Mouse (Mus musculus) forebrain, postnatal 0 days (tissue): ENCODE results near the gene Cd79a. TPM values are rescaled to one million over a fixed set of nuclear protein-coding genes. Genes with fewer than 3 reads are reported as not detected.

Experiments used
- ATAC-seq: fragments of 200-750 bp; cut with Nextera tagmentation; 2 replicates; pipeline ENCODE4 v1.8.0; 2017; ENCODE audit warnings: mild to moderate bottlenecking, moderate library complexity
- DNase-seq: peaks from one replicate; pipeline ENCODE4 v3.0.0-alpha.2; 2015
- H3K27ac ChIP-seq: fragments of 300-500 bp; sonication (generic); 2 replicates; pipeline ENCODE4 v1.5.1; 2014; ENCODE audit warnings: low read depth, mild to moderate bottlenecking, antibody characterized with exemption, low read length, moderate library complexity, mixed read lengths
- H3K27me3 ChIP-seq: fragments of 300-500 bp; sonication (generic); 2 replicates; pipeline ENCODE4 v1.6.1; 2014; ENCODE audit warnings: mild to moderate bottlenecking, low read length, mixed read lengths; ENCODE audit not compliant: insufficient read depth
- H3K36me3 ChIP-seq: fragments of 300-500 bp; sonication (generic); 2 replicates; pipeline ENCODE4 v1.6.1; 2014; ENCODE audit warnings: mild to moderate bottlenecking, moderate library complexity; ENCODE audit not compliant: insufficient read depth
- H3K4me1 ChIP-seq: fragments of 300-500 bp; sonication (generic); 2 replicates; pipeline ENCODE4 v1.6.1; 2014; ENCODE audit warnings: antibody characterized with exemption; ENCODE audit not compliant: insufficient read depth
- H3K4me2 ChIP-seq: fragments of 300-500 bp; sonication (generic); 2 replicates; pipeline ENCODE4 v1.6.1; 2014; ENCODE audit warnings: low read depth, mild to moderate bottlenecking, moderate library complexity
- H3K4me3 ChIP-seq: fragments of 300-500 bp; sonication (generic); 2 replicates; pipeline ENCODE4 v1.5.1; 2014; ENCODE audit warnings: low read depth, low read length, mixed read lengths
- H3K9ac ChIP-seq: fragments of 300-500 bp; sonication (generic); 2 replicates; pipeline ENCODE4 v1.6.1; 2014; ENCODE audit warnings: mild to moderate bottlenecking
- H3K9me3 ChIP-seq: fragments of 300-500 bp; sonication (generic); 2 replicates; pipeline ENCODE4 v1.6.1; 2016; ENCODE audit warnings: low read length
- CTCF ChIP-seq: sonication (generic); IDR thresholded peaks from 2 replicates; pipeline ENCODE4 v1.5.1; 2016; ENCODE audit warnings: antibody characterized with exemption, control low read depth, low read depth
- WGBS: fragments of 180-500 bp; shearing (Covaris S2); extraction: QIAGEN DNeasy Blood & Tissue Kit; methylation state at CpG from one replicate; pipeline ENCODE4 v1.1.7; 2014; 5-methylcytosine and 5-hydroxymethylcytosine counted together
- polyA plus RNA-seq: library from polyadenylated mRNA; unstranded; fragments of >200 nt; fragmentation: Nextera tagmentation; extraction: Ambion mirVana; gene quantifications from 2 replicates; pipeline ENCODE4 v1.2.1, GENCODE M21; 2015
- total RNA-seq: library from RNA; depleted of rRNA; stranded (reverse); fragments of >200 nt; gene quantifications from 2 replicates; pipeline ENCODE4 v1.2.3, GENCODE M21; 2014

The Cd79a gene
- total and polyA plus RNA-seq, 2 experiments from 2014 or later = 0.33 to 0.47 TPM

GRCm38 (mm10) chr7:24896269-24896668 lies 912 bp upstream of the Cd79a start:
- no peaks in the 10 kb centered on the region for H3K36me3 ChIP-seq
- H3K4me2 ChIP-seq = no peak overlapping the region
- H3K9me3 ChIP-seq = no peaks in the 10 kb centered on the region
- no peak for TF ChIP-seq CTCF
- no peak overlapping the region for H3K4me3 ChIP-seq
- no peak overlapping the region for H3K9ac ChIP-seq
- no peaks in the 10 kb centered on the region for H3K27me3 ChIP-seq
- DNase-seq = no peak
- no peak for ATAC-seq
- H3K4me1 ChIP-seq = no peaks in the 10 kb centered on the region
- H3K27ac ChIP-seq = no peak overlapping the region
- WGBS = 83% methylated on average over 8 of the region's 8 CpGs

- TF ChIP-seq CTCF = no peak
Measured at GRCm38 (mm10) chr7:24897959-24898358, 778 bp downstream of the Cd79a start.

GRCm38 (mm10) chr7:24901114-24901513 lies 3.9 kb downstream of the Cd79a start:
- Histone ChIP-seq H3K27ac (no peak overlapping the region), H3K36me3 (no peaks in the 10 kb centered on the region), H3K9ac (no peak overlapping the region), H3K27me3 (no peaks in the 10 kb centered on the region), H3K9me3 (no peaks in the 10 kb centered on the region), H3K4me1 (0 out of 2 replicates have a peak, but pooled peaks cover 12% of the 10 kb centered on the region), H3K4me3 (no peak overlapping the region), H3K4me2 (no peak overlapping the region)
- DNase-seq (no peak), ATAC-seq (no peak)
- TF ChIP-seq CTCF = no peak
- 79% methylated on average over 6 of the region's 6 CpGs for WGBS

More at GRCm38 (mm10) chr7:24897959-24898358, 778 bp downstream of the Cd79a start:
- Histone ChIP-seq H3K9me3 (no peaks in the 10 kb centered on the region), H3K4me1 (no peaks in the 10 kb centered on the region), H3K9ac (no peak overlapping the region), H3K4me2 (no peak overlapping the region), H3K36me3 (no peaks in the 10 kb centered on the region), H3K4me3 (no peak overlapping the region), H3K27me3 (no peaks in the 10 kb centered on the region), H3K27ac (no peak overlapping the region)
- DNase-seq (no peak), ATAC-seq (no peak)
- WGBS = 83% methylated on average over 5 of the region's 5 CpGs

GRCm38 (mm10) chr7:24901842-24902241 lies 4.7 kb downstream of the Cd79a start:
- ATAC-seq = no peak
- H3K4me1 ChIP-seq = 0 out of 2 replicates have a peak, but pooled peaks cover 12% of the 10 kb centered on the region
- H3K27ac ChIP-seq = no peak overlapping the region
- no peaks in the 10 kb centered on the region for H3K27me3 ChIP-seq
- H3K4me2 ChIP-seq = no peak overlapping the region
- no peaks in the 10 kb centered on the region for H3K9me3 ChIP-seq
- no peaks in the 10 kb centered on the region for H3K36me3 ChIP-seq
- TF ChIP-seq CTCF = no peak
- H3K9ac ChIP-seq = no peak overlapping the region; the same call in 1 of the 2 replicates
- WGBS = 81% methylated on average over 1 of the region's 1 CpGs
- H3K4me3 ChIP-seq = no peak overlapping the region
- no peak for DNase-seq

- Histone ChIP-seq H3K4me3 (peak overlapping the region; percentile 47; the same call in 1 of the 2 replicates), H3K4me2 (peak overlapping the region; percentile 75; the same call in 1 of the 2 replicates), H3K36me3 (no peaks in the 10 kb centered on the region), H3K27ac (peak overlapping the region; percentile 58), H3K4me1 (0 out of 2 replicates have a peak, but pooled peaks cover 12% of the 10 kb centered on the region), H3K9me3 (no peaks in the 10 kb centered on the region), H3K27me3 (no peaks in the 10 kb centered on the region), H3K9ac (peak overlapping the region; percentile 68)
- WGBS = 57% methylated on average over 2 of the region's 2 CpGs
- DNase-seq (peak; percentile 14), ATAC-seq (no peak)
- no peak for TF ChIP-seq CTCF
Measured at GRCm38 (mm10) chr7:24902264-24902629, 5.1 kb downstream of the Cd79a start.

GRCm38 (mm10) chr7:24902630-24903443 lies 5.7 kb downstream of the Cd79a start, which contains the start of gene Arhgef1:
Gene Arhgef1 (plus strand): TSS chr7:24902912.
- ATAC-seq = no peak
- DNase-seq = peak; percentile 33
- WGBS = 8% methylated on average over 43 of the region's 68 CpGs

GRCm38 (mm10) chr7:24903444-24903825 lies 6.3 kb downstream of the Cd79a start:
- WGBS = 35% methylated on average over 10 of the region's 10 CpGs
- Histone ChIP-seq H3K9ac (peak overlapping the region; percentile 68; the same call in 1 of the 2 replicates), H3K4me2 (peak overlapping the region; percentile 75)

More at GRCm38 (mm10) chr7:24902630-24903443, 5.7 kb downstream of the Cd79a start, which contains the start of gene Arhgef1:
- peak within 1 kb of the TSS; percentile 75 for H3K4me2 ChIP-seq
- H3K27ac ChIP-seq = peak within 1 kb of the TSS; percentile 58
- peak within 1 kb of the TSS; percentile 68 for H3K9ac ChIP-seq
- 0 out of 2 replicates have a peak, but pooled peaks cover 4% of the 10 kb centered on the region for H3K36me3 ChIP-seq
- no peak for TF ChIP-seq CTCF
- no peaks in the 10 kb centered on the region for H3K9me3 ChIP-seq
- peak within 1 kb of the TSS; percentile 47 for H3K4me3 ChIP-seq
- H3K4me1 ChIP-seq = 0 out of 2 replicates have a peak, but pooled peaks cover 12% of the 10 kb centered on the region
- H3K27me3 ChIP-seq = no peaks in the 10 kb centered on the region

More at GRCm38 (mm10) chr7:24903444-24903825, 6.3 kb downstream of the Cd79a start:
- H3K4me3 ChIP-seq = peak overlapping the region; percentile 47
- ATAC-seq = no peak
- TF ChIP-seq CTCF = no peak
- no peak for DNase-seq
- 0 out of 2 replicates have a peak, but pooled peaks cover 10% of the 10 kb centered on the region for H3K36me3 ChIP-seq
- H3K27me3 ChIP-seq = no peaks in the 10 kb centered on the region
- H3K27ac ChIP-seq = 0 out of 2 replicates have a peak overlapping the region, but pooled peaks have one; percentile 58
- H3K4me1 ChIP-seq = 0 out of 2 replicates have a peak, but pooled peaks cover 12% of the 10 kb centered on the region
- H3K9me3 ChIP-seq = no peaks in the 10 kb centered on the region
